Mouse (Mus musculus) CH12.LX (cell line): ENCODE results near the gene Ccdc15.

ENCODE experiments used
- MEF2A ChIP-seq: IDR thresholded peaks from 2 replicates; pipeline ENCODE4 v1.6.1; 2014; ENCODE audit warnings: low read depth, mild to moderate bottlenecking, inconsistent platforms, low read length, improper control_type of control experiment, borderline replicate concordance
- POLR2A ChIP-seq: IDR thresholded peaks from 2 replicates; pipeline ENCODE4 v1.6.1; 2011; ENCODE audit warnings: low read depth, mild to moderate bottlenecking, improper control_type of control experiment, low read length
- POLR2AphosphoS2 ChIP-seq: IDR thresholded peaks from 2 replicates; pipeline ENCODE4 v1.6.1; 2011; ENCODE audit warnings: low read depth, low read length, improper control_type of control experiment
- USF2 ChIP-seq: conservative IDR thresholded peaks from 2 replicates; pipeline ENCODE4 v1.6.1; 2011; ENCODE audit warnings: low read depth, low read length, improper control_type of control experiment
- ZC3H11A ChIP-seq: IDR thresholded peaks from 2 replicates; pipeline ENCODE4 v1.6.1; 2012; ENCODE audit warnings: low read depth, mild to moderate bottlenecking, inconsistent platforms, low read length, improper control_type of control experiment

- TF ChIP-seq ZC3H11A = no peak
- TF ChIP-seq POLR2AphosphoS2 = no peak
- no peak for TF ChIP-seq POLR2A
- no peak for TF ChIP-seq USF2
- TF ChIP-seq MEF2A = no peak
These were observed 97.6 kb downstream of the Ccdc15 start for GRCm38 (mm10) chr9:37250631-37251030.
